Mouse (Mus musculus) heart, embryonic 12.5 days (tissue): Measurements from ENCODE around the gene Aym1. TPM values are rescaled to one million over a fixed set of nuclear protein-coding genes. Genes with fewer than 3 reads are reported as not detected.

Source experiments
- ATAC-seq: fragments of 200-750 bp; cut with Nextera tagmentation; 2 replicates; pipeline ENCODE4 v1.8.0; 2017; ENCODE audit warnings: moderate TSS enrichment, moderate library complexity; ENCODE audit not compliant: insufficient number of reproducible peaks, low FRiP score
- H3K27ac ChIP-seq: fragments of 300-500 bp; sonication (generic); 2 replicates; pipeline ENCODE4 v1.5.1; 2016; ENCODE audit warnings: mild to moderate bottlenecking, moderate library complexity; ENCODE audit not compliant: poor library complexity, severe bottlenecking
- H3K27me3 ChIP-seq: fragments of 300-500 bp; sonication (generic); replicated peaks from 2 replicates; pipeline ENCODE4 v1.6.1; 2016; ENCODE audit warnings: mild to moderate bottlenecking, moderate library complexity
- H3K36me3 ChIP-seq: fragments of 300-500 bp; sonication (generic); 2 replicates; pipeline ENCODE4 v1.6.1; 2016; ENCODE audit warnings: mild to moderate bottlenecking, moderate library complexity
- H3K4me1 ChIP-seq: fragments of 300-500 bp; sonication (generic); replicated peaks from 2 replicates; pipeline ENCODE4 v1.6.1; 2016; ENCODE audit warnings: mild to moderate bottlenecking
- H3K4me2 ChIP-seq: fragments of 300-500 bp; sonication (generic); 2 replicates; pipeline ENCODE4 v1.6.1; 2016; ENCODE audit warnings: mild to moderate bottlenecking, moderate library complexity
- H3K4me3 ChIP-seq: fragments of 300-500 bp; sonication (generic); 2 replicates; pipeline ENCODE4 v1.5.1; 2016; ENCODE audit warnings: mild to moderate bottlenecking
- H3K9ac ChIP-seq: fragments of 300-500 bp; sonication (generic); 2 replicates; pipeline ENCODE4 v1.6.1; 2016; ENCODE audit warnings: mild to moderate bottlenecking, moderate library complexity
- H3K9me3 ChIP-seq: fragments of 300-500 bp; sonication (generic); replicated peaks from 2 replicates; pipeline ENCODE4 v1.6.1; 2016; ENCODE audit warnings: mild to moderate bottlenecking, moderate library complexity
- WGBS: fragments of 180-500 bp; shearing (Covaris S2); methylation state at CpG from one replicate; pipeline ENCODE4 v1.1.7; 2016; 5-methylcytosine and 5-hydroxymethylcytosine counted together
- polyA plus RNA-seq: library from polyadenylated mRNA; unstranded; fragments of >200 nt; fragmentation: Nextera tagmentation; extraction: Ambion mirVana; gene quantifications from 2 replicates; pipeline ENCODE4 v1.2.1, GENCODE M21; 2016

Aym1 gene
- polyA plus RNA-seq, 1 experiment from 2014 or later = not detected

- no peak overlapping the region for H3K27ac ChIP-seq
- no peak for ATAC-seq
- no peak overlapping the region for H3K4me3 ChIP-seq
Observed at GRCm38 (mm10) chr5:113372995-113373950, 16.2 kb downstream of the Aym1 start.

GRCm38 (mm10) chr5:113374290-113374689, 17.2 kb downstream of the Aym1 start:
- H3K27ac ChIP-seq = no peak overlapping the region
- WGBS = 78% methylated on average over 10 of the region's 10 CpGs

More at GRCm38 (mm10) chr5:113372995-113373950, 16.2 kb downstream of the Aym1 start:
- peaks cover 1% of the 10 kb centered on the region; the same call in 1 of the 2 replicates for H3K9me3 ChIP-seq
- H3K27me3 ChIP-seq = peaks cover 35% of the 10 kb centered on the region
- WGBS = 3% methylated on average over 33 of the region's 33 CpGs
- H3K4me2 ChIP-seq = peak overlapping the region; percentile 50
- H3K4me1 ChIP-seq = no peaks in the 10 kb centered on the region
- H3K36me3 ChIP-seq = no peaks in the 10 kb centered on the region
- H3K9ac ChIP-seq = no peak overlapping the region

GRCm38 (mm10) chr5:113375783-113376182, 18.7 kb downstream of the Aym1 start:
- no peak for ATAC-seq
- Histone ChIP-seq H3K4me3 (no peak overlapping the region), H3K36me3 (no peaks in the 10 kb centered on the region), H3K27me3 (peaks cover 34% of the 10 kb centered on the region), H3K4me2 (no peak overlapping the region), H3K27ac (no peak overlapping the region), H3K9ac (no peak overlapping the region), H3K4me1 (no peaks in the 10 kb centered on the region), H3K9me3 (peaks cover 7% of the 10 kb centered on the region; the same call in 1 of the 2 replicates)
- 35% methylated on average over 3 of the region's 3 CpGs for WGBS

More at GRCm38 (mm10) chr5:113374290-113374689, 17.2 kb downstream of the Aym1 start:
- Histone ChIP-seq H3K4me2 (no peak overlapping the region), H3K27me3 (peaks cover 35% of the 10 kb centered on the region), H3K9ac (no peak overlapping the region), H3K4me3 (no peak overlapping the region), H3K9me3 (peaks cover 5% of the 10 kb centered on the region; the same call in 1 of the 2 replicates), H3K4me1 (no peaks in the 10 kb centered on the region), H3K36me3 (no peaks in the 10 kb centered on the region)
- ATAC-seq = no peak

- WGBS = 82% methylated on average over 1 of the region's 1 CpGs
- H3K4me2 ChIP-seq = no peak overlapping the region
- H3K27me3 ChIP-seq = peaks cover 29% of the 10 kb centered on the region
- no peak overlapping the region for H3K27ac ChIP-seq
- H3K9ac ChIP-seq = no peak overlapping the region
- no peaks in the 10 kb centered on the region for H3K4me1 ChIP-seq
- no peak overlapping the region for H3K4me3 ChIP-seq
- ATAC-seq = no peak
- no peaks in the 10 kb centered on the region for H3K36me3 ChIP-seq
- peaks cover 9% of the 10 kb centered on the region; the same call in 1 of the 2 replicates for H3K9me3 ChIP-seq
Observed at GRCm38 (mm10) chr5:113376292-113376691, 19.2 kb downstream of the Aym1 start.

GRCm38 (mm10) chr5:113379416-113379815, 22.3 kb downstream of the Aym1 start:
- Histone ChIP-seq H3K4me2 (no peak overlapping the region), H3K27ac (no peak overlapping the region), H3K9ac (no peak overlapping the region), H3K27me3 (peaks cover 7% of the 10 kb centered on the region; the same call in 1 of the 2 replicates), H3K36me3 (no peaks in the 10 kb centered on the region), H3K4me3 (no peak overlapping the region), H3K9me3 (peaks cover 9% of the 10 kb centered on the region; the same call in 1 of the 2 replicates), H3K4me1 (no peaks in the 10 kb centered on the region)
- WGBS = 65% methylated on average over 5 of the region's 5 CpGs
- ATAC-seq = no peak

- WGBS = 83% methylated on average over 8 of the region's 8 CpGs
- ATAC-seq = no peak
- Histone ChIP-seq H3K36me3 (no peaks in the 10 kb centered on the region), H3K27me3 (0 out of 2 replicates have a peak, but pooled peaks cover 5% of the 10 kb centered on the region), H3K9me3 (peaks cover 9% of the 10 kb centered on the region; the same call in 1 of the 2 replicates), H3K27ac (no peak overlapping the region), H3K9ac (no peak overlapping the region), H3K4me3 (no peak overlapping the region), H3K4me1 (no peaks in the 10 kb centered on the region), H3K4me2 (no peak overlapping the region)
Observed at GRCm38 (mm10) chr5:113380553-113380952, 23.5 kb downstream of the Aym1 start.

- Histone ChIP-seq H3K4me2 (no peak overlapping the region), H3K36me3 (no peaks in the 10 kb centered on the region), H3K27me3 (0 out of 2 replicates have a peak, but pooled peaks cover 5% of the 10 kb centered on the region), H3K9ac (no peak overlapping the region), H3K9me3 (peaks cover 9% of the 10 kb centered on the region; the same call in 1 of the 2 replicates), H3K27ac (no peak overlapping the region), H3K4me1 (no peaks in the 10 kb centered on the region), H3K4me3 (no peak overlapping the region)
- 52% methylated on average over 4 of the region's 4 CpGs for WGBS
- no peak for ATAC-seq
Observed at GRCm38 (mm10) chr5:113382580-113382979, 25.5 kb downstream of the Aym1 start.

- Histone ChIP-seq H3K4me3 (no peak overlapping the region), H3K27me3 (peaks cover 25% of the 10 kb centered on the region)
- WGBS = 47% methylated on average over 8 of the region's 8 CpGs
Observed at GRCm38 (mm10) chr5:113393766-113394165, 36.7 kb downstream of the Aym1 start.

GRCm38 (mm10) chr5:113396286-113396934, 39.3 kb downstream of the Aym1 start:
- Histone ChIP-seq H3K9ac (no peak overlapping the region), H3K4me2 (no peak overlapping the region), H3K9me3 (peaks cover 6% of the 10 kb centered on the region), H3K4me3 (no peak overlapping the region), H3K27me3 (peaks cover 23% of the 10 kb centered on the region), H3K27ac (no peak overlapping the region), H3K36me3 (no peaks in the 10 kb centered on the region), H3K4me1 (no peaks in the 10 kb centered on the region)
- no peak for ATAC-seq
- WGBS = 78% methylated on average over 17 of the region's 17 CpGs

More at GRCm38 (mm10) chr5:113393766-113394165, 36.7 kb downstream of the Aym1 start:
- Histone ChIP-seq H3K36me3 (no peaks in the 10 kb centered on the region), H3K4me1 (no peaks in the 10 kb centered on the region), H3K27ac (no peak overlapping the region), H3K4me2 (no peak overlapping the region), H3K9ac (no peak overlapping the region), H3K9me3 (no peaks in the 10 kb centered on the region)
- ATAC-seq = no peak

GRCm38 (mm10) chr5:113397443-113398317, 40.6 kb downstream of the Aym1 start:
- no peaks in the 10 kb centered on the region for H3K36me3 ChIP-seq
- no peak overlapping the region for H3K27ac ChIP-seq
- H3K9ac ChIP-seq = no peak overlapping the region
- 78% methylated on average over 17 of the region's 17 CpGs for WGBS
- peaks cover 21% of the 10 kb centered on the region for H3K27me3 ChIP-seq
- H3K4me2 ChIP-seq = no peak overlapping the region
- ATAC-seq = no peak
- peaks cover 6% of the 10 kb centered on the region for H3K9me3 ChIP-seq
- no peak overlapping the region for H3K4me3 ChIP-seq
- H3K4me1 ChIP-seq = no peaks in the 10 kb centered on the region
